Mouse (Mus musculus) monocyte, adult 2 months (primary cell): ENCODE data around the gene Tdg.
A peak's percentile ranks its signal among the peaks of the same experiment; 100 is the strongest.
"Not testable (repeated sequence)": the region's sequence is repeated elsewhere in the genome, so short reads cannot be mapped to it uniquely, and the experiment has no call there.

Source experiments
- DNase-seq, 2 experiments: peaks; one replicate each; pipeline ENCODE4 v3.0.0; 2022; ENCODE audit warnings: low spot score in 2 of 2, low read depth in 1 of 2

Tdg gene

DNA sequence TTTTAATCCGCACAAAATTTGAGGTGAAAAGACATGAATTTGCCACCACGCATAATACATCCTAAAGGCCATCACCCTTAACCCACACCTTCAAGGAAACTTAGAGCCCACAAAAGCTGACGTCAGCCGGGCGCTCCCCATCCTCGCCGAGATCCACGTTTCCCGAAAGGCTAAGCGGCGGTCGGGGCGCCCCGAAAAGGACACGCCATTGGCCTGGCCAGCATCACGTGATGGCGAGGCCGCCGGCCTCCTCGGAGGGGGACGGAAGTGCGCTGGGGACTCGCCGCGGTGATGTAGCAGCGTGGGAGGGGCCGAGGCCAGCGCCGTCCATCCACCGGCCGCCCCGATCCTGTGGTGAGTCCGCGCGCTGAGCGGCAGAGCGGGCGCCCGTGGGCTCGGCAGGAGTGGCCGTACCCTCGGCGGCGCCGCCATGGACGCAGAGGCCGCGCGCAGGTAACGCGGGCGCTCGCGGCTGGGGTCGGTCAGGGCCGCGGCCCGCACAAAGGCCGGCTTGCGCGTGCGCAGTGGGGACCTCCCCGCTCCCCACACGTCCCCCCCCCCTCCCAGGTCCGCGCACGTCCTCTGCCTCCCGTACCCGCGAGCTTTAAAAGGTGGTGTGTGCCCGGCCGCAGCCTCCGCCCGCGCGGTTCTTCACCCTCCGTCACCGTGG is at the start of gene Tdg:
Gene Tdg, plus strand, starts transcription at position 243 of the 670 bp plus-strand sequence.
- DNase-seq = peak; percentile 68 to 84

DNA sequence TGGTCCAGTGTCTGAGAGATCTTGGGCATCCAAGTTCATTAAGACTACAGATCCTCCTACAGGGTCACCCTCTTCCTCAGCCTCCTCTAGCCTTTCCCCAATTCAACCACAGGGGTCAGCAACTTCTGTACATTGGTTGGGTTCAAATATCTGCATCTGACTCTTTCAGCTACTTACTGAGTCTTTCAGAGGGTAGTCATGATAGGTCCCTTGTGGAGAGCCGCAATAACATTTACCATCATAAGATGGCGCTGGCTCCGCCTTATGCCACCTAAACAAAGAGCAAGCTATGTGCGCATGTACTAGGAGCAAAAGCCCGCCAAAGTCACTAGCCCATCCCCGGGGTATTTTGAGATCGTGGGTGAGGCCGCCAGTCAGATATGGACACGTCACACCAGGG is 40.0 kb upstream of the Tdg start:
- not testable (repeated sequence) for DNase-seq

DNA sequence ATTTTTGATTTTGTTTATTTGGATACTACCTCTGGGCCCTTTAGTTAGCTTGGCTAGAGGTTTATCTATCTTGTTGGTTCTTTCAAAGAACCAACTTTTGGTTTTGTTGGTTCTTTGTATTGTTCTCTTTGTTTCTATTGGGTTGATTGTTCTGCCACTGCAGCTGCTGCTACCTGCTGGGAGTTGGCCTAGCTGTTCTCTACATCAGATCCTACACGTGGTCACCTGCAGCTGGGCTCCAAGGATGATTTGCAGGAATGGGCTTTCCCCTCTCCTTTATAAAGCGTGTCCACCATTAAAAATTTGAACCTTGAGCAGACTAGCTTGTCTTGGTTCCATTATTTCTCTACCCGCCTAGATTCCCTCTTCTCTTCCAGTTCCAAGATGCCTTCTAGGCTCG is 35.2 kb upstream of the Tdg start:
- DNase-seq = not testable (repeated sequence)

DNA sequence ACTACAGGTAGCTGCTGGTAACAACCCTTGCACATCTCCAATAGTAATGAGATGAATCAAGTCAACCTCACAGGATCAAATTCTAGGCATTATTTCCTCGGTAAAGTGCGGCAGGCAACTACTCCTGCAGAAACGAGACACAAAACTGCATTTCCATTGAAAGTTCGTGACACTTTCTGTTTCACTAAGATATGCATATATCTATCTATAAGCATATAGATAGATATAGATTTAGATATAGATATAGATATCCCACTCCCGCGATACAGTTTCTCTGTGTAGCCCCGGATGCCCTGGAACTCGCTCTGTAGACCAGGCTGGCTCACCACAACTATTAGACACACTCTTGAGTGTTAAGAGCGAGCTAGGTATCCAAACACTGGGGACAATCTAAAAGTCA is 7.4 kb upstream of the Tdg start:
- DNase-seq = no peak

DNA sequence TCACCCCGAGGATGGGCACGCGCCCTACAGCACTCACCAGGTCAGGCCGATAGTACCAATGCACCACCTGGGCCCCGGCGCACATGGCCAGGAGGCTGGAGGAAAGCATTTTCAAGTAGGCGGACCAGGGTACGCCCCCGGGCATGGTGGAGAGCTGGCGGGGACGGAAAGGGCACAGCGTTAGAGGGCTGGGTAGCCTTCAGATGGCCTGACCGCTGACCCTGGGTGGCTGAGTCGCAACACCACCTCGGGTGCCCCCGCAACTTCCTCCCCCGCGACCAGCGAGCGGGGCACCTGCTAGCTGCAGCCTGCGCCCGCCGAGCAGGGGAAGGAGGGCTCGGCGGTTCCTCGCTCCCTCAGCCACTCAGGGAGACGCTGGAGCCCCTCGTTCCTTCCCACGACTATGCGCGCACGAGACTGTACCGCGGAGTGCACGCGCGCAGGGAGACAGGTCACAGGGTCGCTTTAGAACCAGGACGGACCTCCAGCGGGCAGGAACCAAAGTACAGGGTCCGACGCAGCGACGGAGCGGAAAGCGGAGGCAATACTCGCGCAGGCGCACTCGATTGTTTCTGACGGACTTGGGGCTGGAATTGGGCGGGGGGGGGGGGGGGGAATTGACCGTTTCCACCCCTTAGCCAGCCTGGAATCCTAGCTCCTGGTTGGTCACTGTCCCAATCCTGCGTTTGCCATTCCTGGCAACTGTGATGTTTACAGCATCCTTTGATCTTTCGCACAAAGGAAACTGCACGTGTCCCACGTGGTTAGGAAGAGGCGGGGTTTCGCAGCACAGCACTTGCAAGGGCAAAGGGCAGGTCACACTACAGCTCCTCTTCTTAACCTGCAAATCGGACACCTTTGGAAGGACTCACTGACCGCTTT is 6.7 kb upstream of the Tdg start, which contains the start of gene 1190007I07Rik:
Gene 1190007I07Rik, minus strand, starts transcription at position 558 of the 882 bp plus-strand sequence.
- DNase-seq = peak; percentile 48 to 72

DNA sequence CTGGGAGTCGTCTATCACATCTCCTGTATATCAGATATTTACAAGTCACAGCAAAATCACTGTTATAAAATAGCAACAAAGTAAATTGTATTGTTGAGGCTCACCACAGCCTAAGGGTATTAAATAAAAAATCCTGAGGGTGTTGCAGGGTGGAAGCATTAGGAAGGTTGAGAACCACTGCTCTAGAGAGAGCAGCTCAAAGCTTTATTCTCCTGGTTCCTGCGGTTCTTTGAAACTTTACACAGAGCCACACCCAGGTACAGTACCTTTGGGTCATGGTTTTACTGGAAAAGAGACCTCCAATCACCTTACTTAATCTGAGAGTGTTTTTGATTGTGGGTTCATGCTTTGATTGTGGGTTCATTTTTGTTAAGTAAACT is 6.1 kb upstream of the Tdg start:
- DNase-seq = not testable (repeated sequence)

DNA sequence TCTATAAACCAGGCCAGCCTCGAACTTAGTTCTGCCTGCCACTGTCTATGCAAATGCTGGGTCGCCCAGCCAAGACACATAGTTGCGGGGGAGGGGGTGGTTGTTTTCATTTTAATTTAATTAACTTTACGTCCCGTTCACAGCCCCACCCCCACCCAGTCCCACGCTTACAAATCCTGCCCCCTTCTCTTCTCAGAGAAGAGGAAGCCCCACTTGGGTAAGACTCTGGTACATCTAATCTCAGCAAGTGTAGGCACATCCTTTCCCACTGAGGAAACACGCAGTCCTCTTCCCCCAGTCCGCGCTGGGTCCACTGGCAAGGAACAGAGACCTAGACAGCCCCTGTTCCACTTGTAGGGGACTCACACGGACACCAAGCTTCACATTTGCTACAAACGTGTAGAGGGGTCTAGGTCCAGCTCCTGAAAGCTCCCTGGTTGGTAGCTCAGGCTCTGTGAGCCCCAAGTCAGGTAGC is 480 bp upstream of the Tdg start:
- peak in 1 of 2 experiments; percentile 8 for DNase-seq

DNA sequence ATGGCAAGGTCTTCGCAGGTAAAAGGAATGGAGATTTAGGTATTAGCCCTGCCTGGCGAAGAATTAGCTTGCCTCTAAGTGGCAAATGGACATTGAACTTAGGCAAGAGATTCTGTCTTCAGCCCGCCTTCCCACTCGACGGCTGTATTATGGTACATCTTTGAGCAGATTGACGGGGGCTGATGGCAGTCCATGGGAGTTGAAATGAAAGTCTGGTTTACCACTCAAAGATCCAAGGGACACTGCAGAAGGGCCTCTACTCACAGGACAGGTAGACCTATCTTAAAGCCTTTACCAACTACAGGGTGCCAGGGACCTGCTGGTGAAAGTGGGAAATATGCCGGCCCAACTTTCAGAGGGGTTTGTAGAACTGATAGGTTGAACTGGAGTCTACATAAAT is 869 bp downstream of the Tdg start:
- no peak for DNase-seq

DNA sequence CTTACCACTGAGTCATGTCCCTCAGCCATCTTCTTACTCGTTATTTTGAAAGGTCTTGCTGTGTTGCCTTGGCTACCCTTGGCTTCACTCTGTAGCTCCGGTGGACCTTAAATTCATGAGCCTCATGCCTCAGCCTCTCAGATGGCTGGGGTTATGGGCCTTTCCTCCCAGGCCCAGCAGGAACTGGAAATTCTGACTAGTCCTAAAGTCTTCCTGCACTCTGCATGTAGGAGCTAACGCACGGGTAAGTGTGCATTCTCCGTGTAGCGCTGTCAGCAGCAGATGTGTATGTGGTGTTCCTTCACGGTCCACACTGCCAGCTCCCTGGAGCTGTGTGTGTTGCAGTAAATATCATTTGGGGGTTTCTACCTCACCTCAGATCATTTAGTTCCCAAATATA is 1.5 kb downstream of the Tdg start:
- no peak for DNase-seq

DNA sequence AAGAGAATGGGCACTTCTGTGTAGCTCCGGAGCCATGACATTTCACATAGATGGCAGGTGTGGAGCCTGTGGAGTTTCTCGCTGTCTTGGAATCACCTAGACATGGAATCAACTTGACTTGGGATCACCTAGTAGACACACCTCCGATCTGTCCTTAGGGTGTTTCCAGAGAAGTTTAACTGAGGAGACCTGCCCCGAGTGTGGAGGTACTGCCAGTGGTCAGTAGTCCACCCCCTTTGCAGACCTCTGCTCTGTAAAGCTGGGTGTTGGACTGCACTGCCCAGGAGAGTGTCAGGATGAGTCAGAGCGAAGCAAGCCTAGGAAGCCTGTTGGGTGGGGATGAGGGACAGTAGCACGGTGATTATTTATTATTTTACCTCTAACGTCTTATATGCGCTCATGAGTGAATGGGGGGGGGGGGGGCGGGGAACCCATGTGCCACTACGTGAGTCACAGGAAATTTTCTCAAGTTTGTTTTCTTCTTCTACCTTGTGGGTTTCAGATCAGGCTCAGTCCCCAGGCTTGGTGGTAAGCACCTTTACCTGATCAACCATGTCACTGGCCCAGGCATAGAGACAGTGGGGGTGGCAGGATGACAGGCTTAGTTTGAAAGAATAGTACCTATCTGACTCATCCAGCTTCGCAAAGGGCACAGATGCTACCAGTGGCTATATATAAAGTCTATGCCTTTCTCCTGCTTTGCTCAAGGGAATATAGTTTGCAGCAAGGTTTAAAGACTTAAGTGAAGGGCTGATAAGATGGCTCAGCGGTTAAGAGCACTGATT is 3.1 kb downstream of the Tdg start:
- no peak for DNase-seq

DNA sequence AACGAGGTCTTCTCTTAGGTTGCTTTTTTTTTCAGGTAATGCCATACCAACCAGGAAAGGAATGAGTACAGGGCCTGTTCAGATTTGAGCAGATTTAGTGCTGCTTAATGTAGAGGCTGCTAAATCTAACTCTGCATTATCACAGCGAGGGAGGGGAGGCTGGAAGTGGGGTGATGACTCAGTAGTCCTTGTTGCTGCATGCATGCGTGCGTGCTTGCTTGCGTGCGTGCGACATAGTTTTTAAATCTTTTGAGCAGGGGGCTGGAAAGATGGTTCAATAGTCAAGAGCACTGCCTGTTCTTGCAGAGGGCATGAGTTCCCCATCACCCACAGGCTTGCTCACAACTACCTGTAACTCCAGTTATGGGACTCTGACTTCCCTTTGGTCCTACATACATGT is 4.7 kb downstream of the Tdg start:
- DNase-seq = no peak

DNA sequence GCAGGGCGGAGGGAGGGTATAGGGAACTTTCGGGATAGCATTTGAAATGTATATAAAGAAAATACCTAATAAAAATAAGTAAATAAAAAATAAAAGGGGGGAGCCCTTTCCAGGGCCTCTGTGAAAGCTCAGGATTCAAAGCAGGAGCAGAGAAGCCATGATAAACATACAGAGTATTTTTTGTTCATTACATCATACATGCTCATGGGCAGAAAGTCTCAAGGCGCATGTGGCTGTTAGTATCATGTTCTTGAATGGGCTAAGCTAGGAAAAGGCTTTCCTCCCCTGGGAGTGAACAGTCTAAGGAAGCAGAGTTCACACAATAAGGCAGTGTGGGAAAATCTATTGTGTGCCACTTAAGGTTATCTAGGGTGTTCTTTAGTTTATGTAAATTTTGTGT is 6.7 kb downstream of the Tdg start:
- no peak for DNase-seq

DNA sequence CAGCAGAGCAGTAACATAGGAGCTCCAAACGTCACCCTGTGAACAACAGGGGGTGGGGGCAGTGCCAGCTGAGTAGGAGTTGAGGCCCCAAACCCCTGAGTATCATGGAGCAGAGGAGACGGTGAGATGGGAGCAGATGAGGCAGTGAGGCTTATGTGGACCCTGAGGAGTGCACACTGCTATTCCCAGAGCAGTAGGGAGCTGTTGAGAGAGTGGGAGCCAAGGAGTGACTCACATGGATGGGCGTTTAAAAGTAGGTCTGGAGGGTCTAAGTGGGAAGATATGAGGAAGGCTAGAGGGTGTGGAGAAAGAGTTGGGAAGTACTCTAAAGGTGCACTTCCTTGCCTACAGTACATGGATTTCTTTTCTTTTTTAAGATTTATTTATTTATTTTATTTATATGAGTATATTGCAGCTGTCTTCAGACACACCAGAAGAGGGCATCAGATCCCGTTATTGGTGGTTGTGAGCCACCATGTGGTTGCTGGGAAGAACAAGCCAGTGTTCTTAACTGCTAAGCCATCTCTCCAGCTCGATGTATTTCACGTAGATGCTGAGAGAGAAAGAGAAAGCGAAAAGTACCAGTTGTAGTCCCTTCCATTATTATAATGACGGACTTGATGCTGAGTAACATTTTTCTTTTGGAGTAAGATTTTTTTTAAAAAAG is 9.5 kb downstream of the Tdg start:
- no peak for DNase-seq

DNA sequence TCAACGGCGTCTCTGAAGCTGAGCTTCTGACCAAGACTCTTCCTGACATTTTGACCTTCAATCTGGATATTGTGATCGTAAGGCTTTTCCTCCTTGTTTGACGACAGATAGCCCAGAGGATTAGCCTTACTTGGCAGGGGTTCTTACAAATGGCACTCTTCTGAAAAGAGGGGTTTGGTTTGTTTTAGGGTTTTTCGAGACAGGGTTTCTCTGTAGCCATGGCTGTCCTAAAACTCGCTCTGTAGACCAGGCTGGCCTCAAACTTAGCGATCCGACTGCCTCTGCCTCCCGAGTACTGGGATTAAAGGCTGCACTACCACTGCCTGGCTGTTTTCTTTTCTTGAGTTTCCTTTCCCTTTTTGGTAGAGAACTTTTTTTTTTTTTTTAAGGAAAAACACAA is 11.9 kb downstream of the Tdg start:
- DNase-seq = no peak

DNA sequence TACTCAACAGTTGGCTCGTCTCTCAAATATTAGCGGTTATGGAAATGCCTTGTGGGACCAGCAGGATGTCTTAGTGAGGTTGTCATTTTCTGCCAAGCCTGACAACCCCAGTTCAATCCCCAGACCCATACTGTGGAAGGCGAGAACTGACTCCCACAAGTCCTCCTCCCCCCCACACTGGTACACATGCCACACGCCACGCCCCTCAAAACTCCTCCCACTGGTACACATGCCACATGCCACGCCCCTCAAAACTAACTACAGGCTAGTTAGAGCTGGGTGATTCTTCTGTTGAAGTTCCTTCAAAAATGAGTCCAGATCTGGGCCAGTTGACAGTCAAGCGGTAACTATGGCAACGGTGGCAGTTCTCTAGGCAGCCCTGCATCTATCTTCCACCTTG is 16.5 kb downstream of the Tdg start:
- DNase-seq = no peak

DNA sequence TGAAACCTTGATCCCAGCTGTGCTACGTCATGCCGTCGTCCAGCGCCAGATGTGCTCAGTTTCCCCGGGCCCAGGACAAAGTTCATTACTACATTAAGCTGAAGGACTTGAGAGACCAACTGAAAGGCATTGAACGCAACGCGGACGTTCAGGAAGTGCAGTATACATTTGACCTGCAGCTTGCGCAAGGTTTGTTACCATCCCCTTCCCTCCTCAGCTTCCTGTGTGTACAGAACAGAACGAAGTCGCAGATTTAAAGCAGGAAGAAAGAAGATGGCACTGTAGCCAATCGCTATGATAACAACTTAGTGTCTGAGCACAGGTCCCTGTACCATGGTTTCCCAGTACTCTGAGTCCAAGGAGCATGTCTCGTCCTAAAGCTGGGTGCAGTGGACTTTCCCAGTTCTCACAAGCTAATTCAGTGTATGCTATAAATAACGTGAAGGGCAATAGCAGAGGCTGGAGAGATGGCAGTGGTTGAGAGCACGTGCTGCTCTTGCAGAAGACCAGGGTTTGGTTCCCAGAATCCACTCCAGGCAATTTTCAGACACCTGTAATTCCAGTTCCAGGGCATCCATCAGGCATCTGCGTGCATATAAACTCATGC is 17.7 kb downstream of the Tdg start:
- no peak for DNase-seq

DNA sequence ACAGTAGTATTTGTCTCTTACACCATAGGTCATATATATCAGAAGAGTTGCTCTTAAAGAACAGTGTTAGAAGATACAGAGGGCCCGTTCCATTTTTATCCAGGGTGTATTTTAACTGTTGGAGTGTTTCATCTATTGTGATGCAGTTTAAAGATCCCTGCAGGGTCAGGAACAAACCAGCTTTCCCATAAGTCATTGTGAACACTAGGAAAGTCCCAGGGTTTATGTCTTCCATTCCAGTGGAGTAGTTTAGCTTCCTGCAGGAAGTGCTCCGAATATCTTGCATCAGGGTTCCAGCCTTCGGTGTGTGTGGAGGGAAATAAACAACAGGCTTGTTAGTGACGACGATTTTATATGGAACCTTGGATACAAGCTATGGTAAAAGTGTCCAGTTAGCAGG is 21.6 kb downstream of the Tdg start:
- no peak for DNase-seq

DNA sequence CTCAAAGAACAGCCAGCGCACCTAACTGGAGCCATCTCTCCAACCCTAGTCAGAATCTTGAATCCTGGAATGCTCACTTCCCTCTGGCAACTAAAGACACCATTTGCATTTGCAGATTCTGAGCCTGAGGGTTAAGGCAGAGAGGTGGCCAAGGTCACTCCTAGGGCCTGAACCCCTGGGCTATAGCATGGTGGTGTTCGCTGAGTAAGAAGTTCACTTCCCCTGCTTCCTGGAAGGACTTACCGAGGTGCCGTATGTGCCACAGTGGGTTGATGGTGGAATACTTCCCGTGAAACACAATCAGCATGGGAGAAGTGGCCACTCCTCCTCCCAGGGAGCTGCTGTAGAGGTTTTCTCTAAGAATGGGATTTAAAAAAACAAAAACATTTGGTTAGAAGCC is 23.0 kb downstream of the Tdg start:
- no peak for DNase-seq

DNA sequence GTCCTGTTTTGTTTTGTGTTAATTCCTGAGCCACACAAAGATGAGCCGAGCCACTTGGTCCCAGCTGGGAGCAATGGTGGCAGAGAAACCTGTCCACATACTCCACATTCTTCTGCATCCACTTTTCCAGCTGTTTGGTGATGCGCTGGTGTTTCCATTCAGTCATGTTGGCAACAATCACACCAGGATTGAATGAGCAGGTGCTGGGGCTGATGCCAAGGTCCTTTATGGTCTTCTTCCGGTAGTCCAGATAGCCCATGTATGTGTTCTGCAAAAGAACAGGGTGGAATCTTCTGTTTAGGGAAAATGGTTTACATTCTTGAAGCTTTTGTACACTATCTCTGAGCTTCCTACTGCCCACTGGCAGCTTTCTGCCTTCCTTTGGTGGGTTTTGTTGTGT is 25.0 kb downstream of the Tdg start:
- no peak for DNase-seq

DNA sequence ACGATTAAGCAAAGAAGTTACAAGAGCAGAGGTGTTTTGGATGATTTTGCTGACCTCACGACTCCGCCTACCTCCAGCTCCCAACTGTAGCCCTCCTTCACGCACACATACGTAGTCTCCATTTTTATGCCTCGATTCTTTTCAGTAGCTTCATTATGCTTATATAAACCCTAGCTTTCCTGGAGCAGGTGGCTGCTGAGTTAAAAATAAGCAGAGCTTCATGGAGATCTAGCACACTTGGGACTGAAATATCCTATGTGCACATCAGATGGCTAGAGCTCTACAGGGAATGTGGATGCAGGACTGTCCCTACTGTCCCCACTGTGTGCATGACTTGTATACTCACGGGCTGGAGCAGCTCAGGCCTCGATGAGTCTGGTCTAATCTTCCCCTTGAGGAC is 32.2 kb downstream of the Tdg start:
- DNase-seq = no peak
